Mouse (Mus musculus) forebrain, embryonic 10.5 days (tissue): Measurements from ENCODE around the gene Dact1. TPM values are rescaled to one million over a fixed set of nuclear protein-coding genes. Genes with fewer than 3 reads are reported as not detected.

ENCODE experiments used
- DNase-seq: peaks from one replicate; pipeline ENCODE4 v3.0.0-alpha.2; 2017; ENCODE audit warnings: low spot score; ENCODE audit errors: extremely low spot score
- H3K27ac ChIP-seq: fragments of 300-500 bp; sonication (generic); 2 replicates; pipeline ENCODE4 v1.5.1; 2016; ENCODE audit warnings: mild to moderate bottlenecking
- H3K27me3 ChIP-seq: fragments of 300-500 bp; sonication (generic); 2 replicates; pipeline ENCODE4 v1.6.1; 2016; ENCODE audit warnings: mild to moderate bottlenecking; ENCODE audit not compliant: poor library complexity, severe bottlenecking
- H3K36me3 ChIP-seq: fragments of 300-500 bp; sonication (generic); replicated peaks from 2 replicates; pipeline ENCODE4 v1.6.1; 2016; ENCODE audit warnings: mild to moderate bottlenecking, moderate library complexity
- H3K4me1 ChIP-seq: fragments of 300-500 bp; sonication (generic); 2 replicates; pipeline ENCODE4 v1.6.1; 2016
- H3K4me3 ChIP-seq: fragments of 300-500 bp; sonication (generic); 2 replicates; pipeline ENCODE4 v1.5.1; 2016; ENCODE audit warnings: mild to moderate bottlenecking, moderate library complexity
- H3K9me3 ChIP-seq: fragments of 300-500 bp; sonication (generic); 2 replicates; pipeline ENCODE4 v1.6.1; 2016; ENCODE audit warnings: mild to moderate bottlenecking, moderate library complexity
- WGBS: fragments of 180-500 bp; shearing (Covaris S2); methylation state at CpG from one replicate; pipeline ENCODE4 v1.1.7; 2016; 5-methylcytosine and 5-hydroxymethylcytosine counted together
- polyA plus RNA-seq: library from polyadenylated mRNA; unstranded; fragments of >200 nt; fragmentation: Nextera tagmentation; extraction: Ambion mirVana; gene quantifications from 2 replicates; pipeline ENCODE4 v1.2.1, GENCODE M21; 2016

Gene Dact1
- polyA plus RNA-seq, 1 experiment from 2014 or later, result 4.9 TPM

- Histone ChIP-seq H3K27me3 (no peaks in the 10 kb centered on the region), H3K27ac (no peak overlapping the region), H3K36me3 (no peaks in the 10 kb centered on the region), H3K4me1 (peaks cover 33% of the 10 kb centered on the region), H3K4me3 (no peak overlapping the region), H3K9me3 (no peaks in the 10 kb centered on the region)
- no peak for DNase-seq
- WGBS, result 61% methylated on average over 5 of the region's 5 CpGs
Observed at GRCm38 (mm10) chr12:71346071-71346470, 36.4 kb downstream of the Dact1 start.

GRCm38 (mm10) chr12:71348401-71348896 is 38.8 kb downstream of the Dact1 start:
- H3K9me3 ChIP-seq, result no peaks in the 10 kb centered on the region
- no peaks in the 10 kb centered on the region for H3K27me3 ChIP-seq
- no peaks in the 10 kb centered on the region for H3K36me3 ChIP-seq
- 51% methylated on average over 8 of the region's 8 CpGs for WGBS
- DNase-seq, result no peak
- peaks cover 36% of the 10 kb centered on the region for H3K4me1 ChIP-seq
- H3K4me3 ChIP-seq, result no peak overlapping the region
- H3K27ac ChIP-seq, result no peak overlapping the region

- DNase-seq, result no peak
- WGBS, result 66% methylated on average over 2 of the region's 2 CpGs
Observed at GRCm38 (mm10) chr12:71350077-71350476, 40.4 kb downstream of the Dact1 start.

GRCm38 (mm10) chr12:71354656-71355055 is 45.0 kb downstream of the Dact1 start:
- Histone ChIP-seq H3K27me3 (no peaks in the 10 kb centered on the region), H3K27ac (no peak overlapping the region), H3K9me3 (peaks cover 6% of the 10 kb centered on the region), H3K36me3 (no peaks in the 10 kb centered on the region), H3K4me1 (peaks cover 20% of the 10 kb centered on the region), H3K4me3 (no peak overlapping the region)
- no peak for DNase-seq
- 60% methylated on average over 10 of the region's 10 CpGs for WGBS

More at GRCm38 (mm10) chr12:71350077-71350476, 40.4 kb downstream of the Dact1 start:
- Histone ChIP-seq H3K9me3 (no peaks in the 10 kb centered on the region), H3K27me3 (no peaks in the 10 kb centered on the region), H3K36me3 (no peaks in the 10 kb centered on the region), H3K4me1 (peaks cover 43% of the 10 kb centered on the region), H3K4me3 (no peak overlapping the region), H3K27ac (no peak overlapping the region)

GRCm38 (mm10) chr12:71355092-71355491 is 45.4 kb downstream of the Dact1 start:
- Histone ChIP-seq H3K36me3 (no peaks in the 10 kb centered on the region), H3K4me1 (peaks cover 16% of the 10 kb centered on the region), H3K27ac (no peak overlapping the region), H3K27me3 (no peaks in the 10 kb centered on the region), H3K4me3 (no peak overlapping the region), H3K9me3 (peaks cover 6% of the 10 kb centered on the region)
- no peak for DNase-seq
- 53% methylated on average over 3 of the region's 3 CpGs for WGBS

- H3K27me3 ChIP-seq, result no peaks in the 10 kb centered on the region
- H3K36me3 ChIP-seq, result no peaks in the 10 kb centered on the region
- 91% methylated on average over 7 of the region's 7 CpGs for WGBS
- no peak for DNase-seq
- H3K4me1 ChIP-seq, result peaks cover 18% of the 10 kb centered on the region
- no peak overlapping the region for H3K4me3 ChIP-seq
- no peak overlapping the region for H3K27ac ChIP-seq
- no peaks in the 10 kb centered on the region for H3K9me3 ChIP-seq
Observed at GRCm38 (mm10) chr12:71361616-71362015, 51.9 kb downstream of the Dact1 start.

GRCm38 (mm10) chr12:71362425-71362824 is 52.7 kb downstream of the Dact1 start:
- 75% methylated on average over 8 of the region's 8 CpGs for WGBS
- DNase-seq, result no peak
- Histone ChIP-seq H3K4me3 (no peak overlapping the region), H3K27me3 (0 out of 2 replicates have a peak, but pooled peaks cover under 1% of the 10 kb centered on the region), H3K4me1 (peaks cover 18% of the 10 kb centered on the region), H3K36me3 (no peaks in the 10 kb centered on the region), H3K27ac (no peak overlapping the region), H3K9me3 (no peaks in the 10 kb centered on the region)

- H3K4me1 ChIP-seq, result peaks cover 21% of the 10 kb centered on the region
- peaks cover 16% of the 10 kb centered on the region; the same call in 1 of the 2 replicates for H3K27me3 ChIP-seq
- no peaks in the 10 kb centered on the region for H3K36me3 ChIP-seq
- H3K9me3 ChIP-seq, result no peaks in the 10 kb centered on the region
- H3K27ac ChIP-seq, result no peak overlapping the region
- no peak overlapping the region for H3K4me3 ChIP-seq
- WGBS, result 64% methylated on average over 7 of the region's 7 CpGs
- DNase-seq, result no peak
Observed at GRCm38 (mm10) chr12:71364106-71364505, 54.4 kb downstream of the Dact1 start.

- Histone ChIP-seq H3K9me3 (no peaks in the 10 kb centered on the region), H3K27ac (no peak overlapping the region), H3K27me3 (peaks cover 16% of the 10 kb centered on the region; the same call in 1 of the 2 replicates), H3K36me3 (no peaks in the 10 kb centered on the region), H3K4me3 (no peak overlapping the region), H3K4me1 (peaks cover 24% of the 10 kb centered on the region)
- DNase-seq, result no peak
- whole genome bisulfite sequencing, result 93% methylated on average over 3 of the region's 3 CpGs
Observed at GRCm38 (mm10) chr12:71364531-71364930, 54.8 kb downstream of the Dact1 start.

GRCm38 (mm10) chr12:71365208-71365607 is 55.5 kb downstream of the Dact1 start:
- H3K4me3 ChIP-seq, result no peak overlapping the region
- WGBS, result 55% methylated on average over 7 of the region's 7 CpGs
- peaks cover 19% of the 10 kb centered on the region; the same call in 1 of the 2 replicates for H3K27me3 ChIP-seq
- no peaks in the 10 kb centered on the region for H3K9me3 ChIP-seq
- H3K4me1 ChIP-seq, result peaks cover 24% of the 10 kb centered on the region
- H3K36me3 ChIP-seq, result no peaks in the 10 kb centered on the region
- no peak overlapping the region for H3K27ac ChIP-seq
- no peak for DNase-seq

GRCm38 (mm10) chr12:71366175-71366574 is 56.5 kb downstream of the Dact1 start:
- Histone ChIP-seq H3K4me3 (no peak overlapping the region), H3K9me3 (no peaks in the 10 kb centered on the region), H3K27me3 (peaks cover 19% of the 10 kb centered on the region; the same call in 1 of the 2 replicates), H3K4me1 (peaks cover 24% of the 10 kb centered on the region), H3K36me3 (no peaks in the 10 kb centered on the region), H3K27ac (no peak overlapping the region)
- WGBS, result 63% methylated on average over 6 of the region's 6 CpGs
- DNase-seq, result no peak

GRCm38 (mm10) chr12:71368631-71369030 is 58.9 kb downstream of the Dact1 start:
- H3K27me3 ChIP-seq, result peaks cover 19% of the 10 kb centered on the region; the same call in 1 of the 2 replicates
- H3K4me3 ChIP-seq, result no peak overlapping the region
- H3K27ac ChIP-seq, result no peak overlapping the region
- WGBS, result 85% methylated on average over 5 of the region's 5 CpGs
- no peaks in the 10 kb centered on the region for H3K9me3 ChIP-seq
- DNase-seq, result no peak
- H3K36me3 ChIP-seq, result no peaks in the 10 kb centered on the region
- peaks cover 35% of the 10 kb centered on the region for H3K4me1 ChIP-seq
